Mouse (Mus musculus): Measurements from ENCODE around the gene Soat1.
"Not testable (repeated sequence)": the region's sequence is repeated elsewhere in the genome, so short reads cannot be mapped to it uniquely, and the experiment has no call there.

GRCm38 (mm10) chr1:156523842-156524241 lies 49.7 kb upstream of the Soat1 start, which contains the start of gene Gm10031:
- TF ChIP-seq HCFC1 (IDR thresholded peaks at IDR 0.05; ENCODE audit: borderline replicate concordance, insufficient read depth, low read length); MAFK (IDR thresholded peaks at IDR 0.05; ENCODE audit: insufficient read depth, low read depth, low read length); ZNF384 (IDR thresholded peaks at IDR 0.05; ENCODE audit: low read depth, low read length); CHD2 (IDR thresholded peaks at IDR 0.05; ENCODE audit: low read depth, low read length): not testable (repeated sequence)
